Mouse (Mus musculus): ENCODE data around the gene Otx2. TPM values are rescaled to one million over a fixed set of nuclear protein-coding genes. Genes with fewer than 3 reads are reported as not detected.
"Not testable (repeated sequence)": the region's sequence is repeated elsewhere in the genome, so short reads cannot be mapped to it uniquely, and the experiment has no call there.

Otx2 gene
- polyA plus RNA-seq, 1 experiment from 2014 or later: not detected

DNA sequence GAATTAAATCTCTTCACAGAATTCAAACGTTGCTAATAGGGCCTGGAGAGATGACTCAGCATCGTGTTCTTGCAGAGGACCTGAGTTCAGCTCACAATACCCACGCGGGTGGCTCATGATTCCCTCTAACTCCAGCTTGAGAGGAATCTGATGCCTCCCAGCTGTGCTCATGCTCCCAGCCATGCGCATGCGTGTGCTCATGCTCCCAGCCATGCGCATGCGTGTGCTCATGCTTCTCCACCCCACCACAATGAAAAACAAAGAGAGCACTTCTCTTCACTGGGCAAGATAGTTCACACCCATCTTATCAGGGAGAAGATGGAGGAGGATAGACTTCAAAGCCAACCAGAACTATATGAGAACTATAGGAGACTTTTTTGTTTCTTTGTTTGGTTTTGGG, 41.3 kb downstream of the Otx2 start:
- Histone ChIP-seq H3K27me3 (ENCODE audit: insufficient read depth, low read length) (no peaks in the 10 kb centered on the region), H3K4me1 (ENCODE audit: insufficient read depth, low read length) (0 out of 2 replicates have a peak, but pooled peaks cover 3% of the 10 kb centered on the region), H3K4me2 (replicated peaks; ENCODE audit: low read depth, low read length) (no peak overlapping the region), H3K9ac (replicated peaks; ENCODE audit: low read length) (no peak overlapping the region), H3K9me3 (ENCODE audit: low read length) (no peaks in the 10 kb centered on the region), H3K4me3 (ENCODE audit: low read length) (no peak overlapping the region), H3K27ac (ENCODE audit: low read length) (no peak overlapping the region), H3K36me3 (ENCODE audit: insufficient read depth, low read length) (no peaks in the 10 kb centered on the region)
- 89% methylated on average over 8 of the region's 8 CpGs for WGBS
- no peak for ATAC-seq (ENCODE audit: low FRiP score, low TSS enrichment)

DNA sequence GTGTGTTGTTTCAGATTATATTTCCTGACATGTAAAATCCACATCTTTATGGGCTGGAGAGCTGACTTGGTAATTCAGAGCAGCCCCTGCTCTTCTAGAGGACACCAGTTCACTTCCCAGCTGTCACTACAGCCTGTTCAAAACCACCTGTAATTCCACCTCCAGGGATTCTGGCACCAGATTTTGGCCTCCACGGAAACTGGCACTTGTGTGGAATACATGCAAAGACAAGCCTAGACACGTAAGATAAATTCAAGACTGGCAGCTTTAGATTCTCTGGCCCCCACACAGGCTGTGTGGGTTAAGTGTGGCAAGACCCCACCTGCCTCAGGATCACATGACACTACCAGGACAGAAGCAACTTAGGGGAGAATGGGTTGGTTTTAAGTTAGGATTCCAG, 42.1 kb downstream of the Otx2 start:
- Histone ChIP-seq H3K27ac (ENCODE audit: low read length) (no peak overlapping the region), H3K9ac (replicated peaks; ENCODE audit: low read length) (no peak overlapping the region), H3K4me1 (ENCODE audit: insufficient read depth, low read length) (0 out of 2 replicates have a peak, but pooled peaks cover 3% of the 10 kb centered on the region), H3K27me3 (ENCODE audit: insufficient read depth, low read length) (no peaks in the 10 kb centered on the region), H3K9me3 (ENCODE audit: low read length) (no peaks in the 10 kb centered on the region), H3K4me3 (ENCODE audit: low read length) (no peak overlapping the region), H3K4me2 (replicated peaks; ENCODE audit: low read depth, low read length) (no peak overlapping the region), H3K36me3 (ENCODE audit: insufficient read depth, low read length) (no peaks in the 10 kb centered on the region)
- ATAC-seq (ENCODE audit: low FRiP score, low TSS enrichment): no peak
- 74% methylated on average over 2 of the region's 2 CpGs for WGBS

DNA sequence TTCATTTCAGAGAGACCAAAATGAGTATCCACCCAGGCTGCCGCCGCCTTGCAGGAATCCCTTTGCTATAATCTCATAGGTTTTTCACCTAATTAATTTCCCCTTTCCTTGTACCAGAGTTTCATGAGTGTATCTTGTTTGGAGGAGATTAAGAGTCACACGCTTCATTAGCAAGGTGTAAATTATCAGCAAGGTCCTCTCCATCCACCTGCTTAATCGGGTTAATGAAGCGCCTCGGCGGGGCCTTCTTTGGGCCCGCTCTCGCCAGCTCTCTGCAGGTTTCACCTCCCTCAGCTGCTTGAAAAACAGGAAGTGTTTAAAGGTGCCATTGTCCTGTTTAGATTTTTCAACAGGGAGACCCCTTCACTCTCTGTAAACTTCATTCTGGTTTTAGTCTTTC, 44.2 kb downstream of the Otx2 start:
- peaks cover 3% of the 10 kb centered on the region; the same call in 1 of the 2 replicates for H3K4me1 ChIP-seq (ENCODE audit: insufficient read depth, low read length)
- H3K4me2 ChIP-seq (replicated peaks; ENCODE audit: low read depth, low read length): no peak overlapping the region
- WGBS: 52% methylated on average over 9 of the region's 9 CpGs
- H3K27me3 ChIP-seq (ENCODE audit: insufficient read depth, low read length): no peaks in the 10 kb centered on the region
- ATAC-seq (ENCODE audit: low FRiP score, low TSS enrichment): no peak
- H3K36me3 ChIP-seq (ENCODE audit: insufficient read depth, low read length): no peaks in the 10 kb centered on the region
- no peak overlapping the region for H3K27ac ChIP-seq (ENCODE audit: low read length)
- H3K4me3 ChIP-seq (ENCODE audit: low read length): no peak overlapping the region
- no peak overlapping the region for H3K9ac ChIP-seq (replicated peaks; ENCODE audit: low read length)
- no peaks in the 10 kb centered on the region for H3K9me3 ChIP-seq (ENCODE audit: low read length)

DNA sequence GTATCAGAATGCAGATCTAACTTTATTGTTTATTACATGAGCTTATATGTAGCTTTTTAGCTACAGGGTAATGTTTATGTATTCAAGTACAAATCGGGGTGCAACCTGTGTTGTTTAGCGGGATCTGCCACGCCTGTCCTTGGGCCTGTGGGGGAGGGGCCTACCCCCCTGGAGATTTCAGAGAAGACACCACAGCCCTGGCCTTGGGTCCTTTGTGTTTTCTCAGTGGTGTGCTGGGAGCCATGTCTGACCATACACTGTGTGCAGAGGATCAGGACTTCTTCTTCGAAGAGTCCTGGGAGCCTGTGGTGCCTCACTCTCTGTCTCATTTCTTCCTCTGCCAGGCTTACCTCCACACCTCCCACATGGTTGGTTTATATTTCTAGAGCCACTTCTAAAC, 47.3 kb downstream of the Otx2 start:
- no peak overlapping the region for H3K4me2 ChIP-seq (replicated peaks; ENCODE audit: low read depth, low read length)
- H3K27me3 ChIP-seq (ENCODE audit: insufficient read depth, low read length): no peaks in the 10 kb centered on the region
- H3K27ac ChIP-seq (ENCODE audit: low read length): no peak overlapping the region
- H3K9me3 ChIP-seq (ENCODE audit: low read length): no peaks in the 10 kb centered on the region
- peaks cover 3% of the 10 kb centered on the region; the same call in 1 of the 2 replicates for H3K4me1 ChIP-seq (ENCODE audit: insufficient read depth, low read length)
- H3K4me3 ChIP-seq (ENCODE audit: low read length): no peak overlapping the region
- H3K9ac ChIP-seq (replicated peaks; ENCODE audit: low read length): no peak overlapping the region
- H3K36me3 ChIP-seq (ENCODE audit: insufficient read depth, low read length): no peaks in the 10 kb centered on the region
- no peak for ATAC-seq (ENCODE audit: low FRiP score, low TSS enrichment)
- WGBS: 89% methylated on average over 4 of the region's 4 CpGs

DNA sequence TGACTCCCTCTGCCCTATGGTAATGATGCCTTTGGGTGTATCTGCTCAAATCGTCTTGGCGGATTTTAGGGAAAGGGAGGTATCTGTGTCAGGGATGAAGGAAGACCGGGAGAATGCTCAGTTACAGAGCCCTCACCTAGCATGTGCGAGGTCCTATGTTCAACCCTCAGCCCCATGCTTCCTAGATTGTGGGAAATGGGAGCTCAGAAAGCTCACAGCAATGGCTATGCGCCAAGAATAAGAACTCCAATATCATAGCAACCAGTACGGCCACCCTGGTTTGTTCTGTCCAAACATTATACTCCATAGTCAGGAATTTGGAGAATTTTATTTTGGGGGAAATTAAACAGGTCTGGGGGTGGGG, 48.3 kb downstream of the Otx2 start:
- Histone ChIP-seq H3K4me1 (ENCODE audit: insufficient read depth, low read length) (peaks cover 3% of the 10 kb centered on the region; the same call in 1 of the 2 replicates), H3K9ac (replicated peaks; ENCODE audit: low read length) (no peak overlapping the region), H3K27me3 (ENCODE audit: insufficient read depth, low read length) (no peaks in the 10 kb centered on the region), H3K36me3 (ENCODE audit: insufficient read depth, low read length) (no peaks in the 10 kb centered on the region), H3K9me3 (ENCODE audit: low read length) (no peaks in the 10 kb centered on the region), H3K4me2 (replicated peaks; ENCODE audit: low read depth, low read length) (no peak overlapping the region), H3K27ac (ENCODE audit: low read length) (no peak overlapping the region), H3K4me3 (ENCODE audit: low read length) (no peak overlapping the region)
- WGBS: 71% methylated on average over 6 of the region's 6 CpGs
- ATAC-seq (ENCODE audit: low FRiP score, low TSS enrichment): no peak

DNA sequence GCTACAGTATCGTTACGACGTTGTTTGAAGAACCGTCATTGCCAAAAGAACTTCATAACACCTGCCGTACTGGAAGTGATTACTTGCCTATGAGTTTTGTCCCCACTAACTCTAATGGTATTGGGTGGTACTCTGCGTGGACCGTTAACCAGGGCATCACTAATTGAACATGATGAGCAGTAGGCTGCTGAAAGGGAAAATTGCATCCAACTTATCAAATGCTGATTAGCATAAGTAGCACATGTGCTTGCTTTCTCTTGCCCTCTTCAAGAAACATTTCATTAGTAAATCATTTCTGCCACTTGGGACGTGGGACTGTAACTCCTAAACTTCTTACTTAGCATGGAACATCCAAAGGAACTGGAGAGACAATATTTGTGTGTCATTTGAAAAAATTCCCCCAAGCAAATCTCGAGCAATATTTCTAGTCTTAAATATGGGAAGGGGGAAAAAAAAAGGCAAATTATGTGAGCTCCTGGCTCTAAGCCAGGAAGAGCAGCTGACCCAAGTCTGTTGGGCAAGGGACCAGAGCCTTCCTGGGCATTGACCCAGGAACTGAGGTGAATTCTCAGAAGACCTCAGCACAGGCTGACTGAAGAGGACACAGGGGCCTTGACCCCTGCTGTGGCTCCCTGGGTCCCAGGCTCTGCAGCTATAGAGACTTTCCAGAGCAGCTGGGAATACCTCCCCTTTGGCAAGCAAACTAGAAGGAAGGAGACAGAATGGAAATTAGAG, 48.9 kb downstream of the Otx2 start:
- no peak for ATAC-seq (ENCODE audit: low FRiP score, low TSS enrichment)
- WGBS: 73% methylated on average over 9 of the region's 9 CpGs

DNA sequence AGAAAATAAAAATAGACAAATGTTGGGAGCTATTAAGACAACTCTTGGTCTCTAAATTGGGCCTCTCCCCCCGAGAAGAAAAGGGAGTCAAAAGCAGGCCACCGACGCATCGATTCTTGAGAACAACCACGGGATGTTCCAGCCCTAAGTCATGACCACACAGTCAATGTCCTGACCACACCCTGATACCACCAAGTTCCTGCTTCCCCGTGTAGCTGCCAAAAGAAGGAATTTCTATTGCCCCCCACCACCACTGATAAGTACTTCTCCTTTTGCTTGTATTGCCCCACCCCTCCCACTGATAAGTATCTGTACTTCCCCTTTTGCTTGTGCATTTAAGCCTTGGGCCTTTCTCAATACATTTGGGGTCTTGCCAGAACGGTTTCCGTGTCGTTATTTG, 50.9 kb downstream of the Otx2 start:
- ATAC-seq (ENCODE audit: low FRiP score, low TSS enrichment); H3K36me3 ChIP-seq (ENCODE audit: insufficient read depth, low read length); H3K27ac ChIP-seq (ENCODE audit: low read length); H3K4me2 ChIP-seq (replicated peaks; ENCODE audit: low read depth, low read length); H3K9ac ChIP-seq (replicated peaks; ENCODE audit: low read length); H3K4me3 ChIP-seq (ENCODE audit: low read length); H3K27me3 ChIP-seq (ENCODE audit: insufficient read depth, low read length); H3K9me3 ChIP-seq (ENCODE audit: low read length); H3K4me1 ChIP-seq (ENCODE audit: insufficient read depth, low read length): not testable (repeated sequence)
- 83% methylated on average over 9 of the region's 9 CpGs for WGBS

More for the DNA sequence above, 48.9 kb downstream of the Otx2 start:
- no peaks in the 10 kb centered on the region for H3K9me3 ChIP-seq (ENCODE audit: low read length)
- H3K4me3 ChIP-seq (ENCODE audit: low read length): no peak overlapping the region
- no peaks in the 10 kb centered on the region for H3K36me3 ChIP-seq (ENCODE audit: insufficient read depth, low read length)
- H3K4me1 ChIP-seq (ENCODE audit: insufficient read depth, low read length): peaks cover 3% of the 10 kb centered on the region; the same call in 1 of the 2 replicates
- H3K27me3 ChIP-seq (ENCODE audit: insufficient read depth, low read length): no peaks in the 10 kb centered on the region
- H3K27ac ChIP-seq (ENCODE audit: low read length): no peak overlapping the region
- no peak overlapping the region for H3K9ac ChIP-seq (replicated peaks; ENCODE audit: low read length)
- no peak overlapping the region for H3K4me2 ChIP-seq (replicated peaks; ENCODE audit: low read depth, low read length)

DNA sequence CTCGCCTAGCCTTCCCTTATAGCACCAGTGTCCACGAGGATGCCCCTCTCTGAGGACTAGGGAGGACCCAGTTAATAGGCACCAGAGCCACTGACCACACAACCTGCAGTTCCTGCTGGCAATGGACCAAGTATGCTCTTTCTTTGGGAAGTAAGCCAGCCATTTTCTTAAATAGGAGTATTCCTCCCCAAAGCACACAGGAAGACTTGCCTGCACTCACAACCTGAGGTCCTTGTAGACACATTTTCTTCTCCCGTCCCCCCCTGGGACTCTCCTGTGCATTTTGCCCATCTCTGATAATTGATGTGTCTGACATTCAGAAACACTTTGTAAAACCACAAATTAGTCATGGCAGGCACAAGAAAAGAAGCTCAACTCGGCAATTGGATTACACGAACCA, 57.3 kb downstream of the Otx2 start:
- Histone ChIP-seq H3K27me3 (ENCODE audit: insufficient read depth, low read length) (no peaks in the 10 kb centered on the region), H3K9ac (replicated peaks; ENCODE audit: low read length) (no peak overlapping the region), H3K4me1 (ENCODE audit: insufficient read depth, low read length) (no peaks in the 10 kb centered on the region), H3K4me3 (ENCODE audit: low read length) (no peak overlapping the region), H3K27ac (ENCODE audit: low read length) (no peak overlapping the region), H3K4me2 (replicated peaks; ENCODE audit: low read depth, low read length) (no peak overlapping the region), H3K36me3 (ENCODE audit: insufficient read depth, low read length) (no peaks in the 10 kb centered on the region), H3K9me3 (ENCODE audit: low read length) (no peaks in the 10 kb centered on the region)
- no peak for ATAC-seq (ENCODE audit: low FRiP score, low TSS enrichment)
- WGBS: 74% methylated on average over 5 of the region's 5 CpGs

DNA sequence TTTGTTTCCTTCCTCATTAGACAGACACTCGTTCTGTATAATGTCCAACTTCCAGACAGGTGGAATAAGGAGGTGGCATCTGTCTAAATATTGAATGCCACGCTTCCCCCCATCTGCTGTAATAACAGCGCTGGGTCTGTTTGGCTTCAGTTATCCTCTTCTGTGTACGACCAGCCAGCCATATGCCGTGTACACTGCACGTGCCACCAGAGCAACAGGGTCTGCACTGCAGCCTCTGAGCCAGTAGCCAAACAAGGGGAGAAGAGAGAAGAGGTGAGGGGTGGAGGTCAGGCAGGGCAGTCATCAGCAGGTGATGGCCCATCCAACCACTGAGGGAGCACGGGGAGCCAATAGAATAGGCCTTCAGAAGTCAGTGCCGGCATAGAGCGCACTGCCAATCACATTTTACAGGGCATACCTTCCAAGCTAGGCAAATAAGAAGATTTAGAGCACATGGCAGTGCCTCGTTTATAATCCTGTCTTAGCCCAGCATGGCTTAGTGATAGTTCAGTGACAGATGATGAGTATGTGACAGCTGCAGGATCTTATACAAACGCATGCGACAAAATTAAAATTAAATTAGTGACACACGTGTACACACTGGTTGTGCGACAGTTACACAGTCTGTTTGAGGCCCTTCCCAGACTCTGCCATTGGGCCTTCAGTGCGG, 64.8 kb downstream of the Otx2 start:
- no peaks in the 10 kb centered on the region for H3K9me3 ChIP-seq (ENCODE audit: low read length)
- no peaks in the 10 kb centered on the region for H3K27me3 ChIP-seq (ENCODE audit: insufficient read depth, low read length)
- H3K36me3 ChIP-seq (ENCODE audit: insufficient read depth, low read length): no peaks in the 10 kb centered on the region
- ATAC-seq (ENCODE audit: low FRiP score, low TSS enrichment): no peak
- no peak overlapping the region for H3K9ac ChIP-seq (replicated peaks; ENCODE audit: low read length)
- no peaks in the 10 kb centered on the region for H3K4me1 ChIP-seq (ENCODE audit: insufficient read depth, low read length)
- H3K4me3 ChIP-seq (ENCODE audit: low read length): no peak overlapping the region
- no peak overlapping the region for H3K4me2 ChIP-seq (replicated peaks; ENCODE audit: low read depth, low read length)
- WGBS: 83% methylated on average over 15 of the region's 15 CpGs
- no peak overlapping the region for H3K27ac ChIP-seq (ENCODE audit: low read length)

Measured in kidney, embryonic 16.5 days (tissue).